In the genomic region with DNA sequence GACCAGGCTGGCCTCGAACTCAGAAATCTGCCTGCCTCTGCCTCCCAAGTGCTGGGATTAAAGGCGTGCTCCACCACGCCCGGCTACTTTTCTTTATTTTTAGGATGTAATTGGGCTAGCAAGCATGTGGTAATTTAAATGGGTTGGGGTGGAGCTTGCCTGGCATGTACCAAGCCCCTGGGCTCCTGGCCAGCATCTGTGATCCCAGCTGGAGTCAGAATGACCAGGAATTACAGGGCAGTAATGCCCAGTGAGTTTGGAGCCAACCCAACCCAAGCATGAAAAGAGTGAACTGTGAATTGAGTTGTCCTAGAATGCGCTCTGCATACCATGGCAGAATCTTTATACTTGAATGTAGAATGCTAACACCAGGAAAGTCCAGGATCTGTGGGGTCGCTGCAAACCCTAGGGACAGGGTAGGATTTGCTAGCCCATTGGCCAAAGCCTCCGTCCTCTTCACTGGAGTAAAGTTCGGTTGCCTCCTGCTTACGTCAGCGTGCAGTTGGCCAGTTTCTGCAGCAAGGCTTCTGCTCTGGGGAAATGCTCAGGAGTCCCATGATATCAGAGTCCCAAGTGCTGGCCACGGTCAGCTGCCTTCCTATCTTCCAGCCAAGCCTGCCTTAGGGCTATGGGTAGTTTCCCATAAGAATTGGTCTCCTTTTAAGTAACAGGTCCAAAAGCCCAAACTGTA, we compare ENCODE assay signal across 14 mouse cellular contexts. TPM values are rescaled to one million over a fixed set of nuclear protein-coding genes. Genes with fewer than 3 reads are reported as not detected.
A peak's percentile ranks its signal among the peaks of the same experiment; 100 is the strongest.
DNase-seq lines count a peak whose midpoint lies in the region; ATAC-seq lines count a peak whose summit lies in the region.
"Had no signal": no experiment of that assay in that cellular context is flagged by ENCODE, and none has a peak within 500 bp of the region (broad histone marks: within the 10 kb centered on the region; RNA-seq: fewer than 3 reads in every experiment).

No protein-coding gene starts in this region.

- H3K9ac ChIP-seq in heart, embryonic 11.5 days (ENCODE audit: low read depth, low read length): no peak overlapping the region
- no peak overlapping the region for H3K9ac ChIP-seq in forebrain, embryonic 11.5 days (ENCODE audit: low read length)
- H3K9ac ChIP-seq: forebrain, embryonic 13.5 days; heart, embryonic 15.5 days had no signal

- peak; percentile 97 for DNase-seq in heart, adult 11 months
- DNase-seq in right cerebral cortex, postnatal 10 days (ENCODE audit: low spot score in 2 of 2): peak; percentile 50 to 52
- DNase-seq in right cerebral cortex, postnatal 14 days: no peak
- peak; percentile 59 for DNase-seq in gastrocnemius, postnatal 10 days
- DNase-seq in embryo, embryonic 9.5 days (ENCODE audit: extremely low spot score): no peak
- DNase-seq in spleen, postnatal 36 days (ENCODE audit: low spot score in 2 of 2): no peak
- no peak for DNase-seq in forebrain, embryonic 11.5 days (ENCODE audit: low spot score)
- DNase-seq: right cerebral cortex, adult 18-20 months had no signal

- no peaks in the 10 kb centered on the region; the same call in 1 of the 2 replicates for H3K9me3 ChIP-seq in heart, embryonic 11.5 days (replicated peaks; ENCODE audit: control insufficient read depth, low read length)
- H3K9me3 ChIP-seq in forebrain, embryonic 11.5 days (ENCODE audit: control insufficient read depth, low read length): no peaks in the 10 kb centered on the region
- H3K9me3 ChIP-seq: forebrain, embryonic 13.5 days; heart, embryonic 15.5 days had no signal

- 93% methylated on average over 11 of the region's 11 CpGs for WGBS in heart, embryonic 11.5 days (ENCODE audit: insufficient replicate concordance)
- WGBS in forebrain, embryonic 11.5 days: 96% methylated on average over 11 of the region's 11 CpGs

- H3K27me3 ChIP-seq in heart, embryonic 11.5 days (ENCODE audit: control insufficient read depth, insufficient read depth, low read length): no peaks in the 10 kb centered on the region
- H3K27me3 ChIP-seq in forebrain, embryonic 11.5 days (ENCODE audit: control insufficient read depth, insufficient read depth, low read length): no peaks in the 10 kb centered on the region
- H3K27me3 ChIP-seq: forebrain, embryonic 13.5 days; heart, embryonic 15.5 days had no signal

- no peaks in the 10 kb centered on the region for H3K4me1 ChIP-seq in heart, embryonic 11.5 days (ENCODE audit: control insufficient read depth, insufficient read depth, low read length)
- H3K4me1 ChIP-seq in forebrain, embryonic 11.5 days (replicated peaks; ENCODE audit: control insufficient read depth, insufficient read depth, low read length): no peaks in the 10 kb centered on the region
- H3K4me1 ChIP-seq: forebrain, embryonic 13.5 days had no signal

- no peak overlapping the region for H3K27ac ChIP-seq in heart, embryonic 11.5 days (ENCODE audit: low read depth, low read length)
- no peak overlapping the region for H3K27ac ChIP-seq in forebrain, embryonic 11.5 days (ENCODE audit: low read depth, low read length)
- H3K27ac ChIP-seq: forebrain, embryonic 13.5 days; heart, embryonic 15.5 days; macrophage had no signal

- H3K4me3 ChIP-seq in heart, embryonic 11.5 days (ENCODE audit: low read depth, low read length): no peak overlapping the region
- H3K4me3 ChIP-seq in forebrain, embryonic 11.5 days (ENCODE audit: low read depth, low read length): no peak overlapping the region
- H3K4me3 ChIP-seq: forebrain, embryonic 13.5 days; heart, embryonic 15.5 days; myocyte had no signal

- H3K4me2 ChIP-seq in heart, embryonic 11.5 days: no peak overlapping the region
- H3K4me2 ChIP-seq in forebrain, embryonic 11.5 days (ENCODE audit: low read depth, low read length, severe bottlenecking): no peak overlapping the region
- H3K4me2 ChIP-seq: forebrain, embryonic 13.5 days; heart, embryonic 15.5 days had no signal

- ATAC-seq in heart, embryonic 11.5 days (replicated peaks; ENCODE audit: insufficient number of reproducible peaks, low FRiP score, low TSS enrichment): no peak
- no peak for ATAC-seq in forebrain, embryonic 11.5 days (replicated peaks; ENCODE audit: low FRiP score)
- ATAC-seq: CD4-positive, CD25-positive, alpha-beta regulatory T cell, adult 4 months; forebrain, embryonic 13.5 days had no signal

- peaks cover 71% of the 10 kb centered on the region for H3K36me3 ChIP-seq in heart, embryonic 11.5 days (ENCODE audit: control insufficient read depth, insufficient read depth, low read length)
- H3K36me3 ChIP-seq in forebrain, embryonic 11.5 days (ENCODE audit: control insufficient read depth, insufficient read depth, low read length): peaks cover 18% of the 10 kb centered on the region

RNA-seq across cellular contexts. Expression of a gene that starts 24.3 kb away (rescaled TPM):
- not detected in 2 replicates for polyA plus RNA-seq in heart, embryonic 11.5 days (2014; fragmentation: Nextera tagmentation; extraction: Ambion mirVana)
- under 1 TPM in 1 of 2 experiments, not detected in 1; 0.34 TPM for total RNA-seq in gastrocnemius, postnatal 10 days (2021)
- polyA plus RNA-seq in forebrain, embryonic 11.5 days (2014; fragmentation: Nextera tagmentation; extraction: Ambion mirVana): not detected in 2 replicates
- polyA plus RNA-seq: CD4-positive, CD25-positive, alpha-beta regulatory T cell, adult 4 months; forebrain, embryonic 13.5 days; heart, embryonic 15.5 days; macrophage had no signal

RNA-seq across cellular contexts. Expression of a gene that starts 37.0 kb away (rescaled TPM):
- polyA plus RNA-seq in heart, embryonic 11.5 days (2014; fragmentation: Nextera tagmentation; extraction: Ambion mirVana): 64.9 and 83.5 TPM in 2 replicates
- 100 to 1,000 TPM; 279 to 289 TPM for total RNA-seq in gastrocnemius, postnatal 10 days (2021)
- 46.6 and 47.0 TPM in 2 replicates for polyA plus RNA-seq in forebrain, embryonic 11.5 days (2014; fragmentation: Nextera tagmentation; extraction: Ambion mirVana)

RNA-seq across cellular contexts. Expression of a gene that starts 43.9 kb away (rescaled TPM):
- polyA plus RNA-seq in heart, embryonic 11.5 days (2014; fragmentation: Nextera tagmentation; extraction: Ambion mirVana): 0.10 TPM in 1 of 2 replicates, not detected in the other
- under 1 TPM in 1 of 2 experiments, not detected in 1; 0.59 TPM for total RNA-seq in gastrocnemius, postnatal 10 days (2021)
- 0.13 and 0.23 TPM in 2 replicates for polyA plus RNA-seq in forebrain, embryonic 11.5 days (2014; fragmentation: Nextera tagmentation; extraction: Ambion mirVana)
- polyA plus RNA-seq: CD4-positive, CD25-positive, alpha-beta regulatory T cell, adult 4 months; forebrain, embryonic 13.5 days; heart, embryonic 15.5 days; macrophage had no signal

Comparison
In these comparisons a context has a peak if more than half of its experiments do, and no peak if none do; other contexts are left out.
1. DNase-seq: peak in heart, adult 11 months (single experiment), right cerebral cortex, postnatal 10 days (2 of 2) and gastrocnemius, postnatal 10 days (single experiment); none in right cerebral cortex, postnatal 14 days (single experiment), embryo, embryonic 9.5 days (single experiment), spleen, postnatal 36 days (0 of 2) and forebrain, embryonic 11.5 days (single experiment).